Mouse (Mus musculus): ENCODE results near the gene Rnf41. TPM values are rescaled to one million over a fixed set of nuclear protein-coding genes. Genes with fewer than 3 reads are reported as not detected.

Gene Rnf41
- polyA plus RNA-seq, 1 experiment from 2014 or later: 64.5 TPM

DNA sequence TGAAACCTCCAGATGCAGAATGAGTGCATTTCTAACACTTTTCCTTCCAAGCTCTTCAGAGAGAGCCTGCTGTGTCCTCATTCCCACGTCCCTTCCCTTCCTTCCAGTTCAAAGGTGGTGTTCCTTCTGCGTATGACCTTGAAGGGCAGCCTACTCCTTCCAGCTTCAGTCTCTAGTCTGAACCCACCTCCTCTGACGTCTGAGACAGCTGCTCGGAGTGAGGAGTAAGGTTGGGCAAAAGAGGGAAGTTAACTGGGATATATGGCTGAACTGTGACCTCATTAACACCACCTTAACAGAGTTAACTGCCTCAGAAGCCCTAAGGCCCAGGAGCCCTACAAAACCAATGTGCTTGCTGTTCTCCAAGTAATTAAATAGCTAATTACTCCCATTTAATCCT is 40.9 kb upstream of the Rnf41 start:
- Histone ChIP-seq H3K4me2 (ENCODE audit: low read depth, low read length) (no peak overlapping the region), H3K27ac (ENCODE audit: low read depth, low read length) (no peak overlapping the region), H3K36me3 (ENCODE audit: control insufficient read depth, insufficient read depth, low read length) (no peaks in the 10 kb centered on the region), H3K27me3 (ENCODE audit: control insufficient read depth, insufficient read depth, low read length) (no peaks in the 10 kb centered on the region), H3K9me3 (ENCODE audit: control insufficient read depth, low read length) (no peaks in the 10 kb centered on the region), H3K4me3 (ENCODE audit: low read depth, low read length) (no peak overlapping the region), H3K4me1 (ENCODE audit: control insufficient read depth, insufficient read depth, low read length) (peaks cover 12% of the 10 kb centered on the region; the same call in 1 of the 2 replicates), H3K9ac (replicated peaks; ENCODE audit: low read depth, low read length) (no peak overlapping the region)
- 53% methylated on average over 4 of the region's 4 CpGs for WGBS
- no peak for ATAC-seq (ENCODE audit: low read depth)

DNA sequence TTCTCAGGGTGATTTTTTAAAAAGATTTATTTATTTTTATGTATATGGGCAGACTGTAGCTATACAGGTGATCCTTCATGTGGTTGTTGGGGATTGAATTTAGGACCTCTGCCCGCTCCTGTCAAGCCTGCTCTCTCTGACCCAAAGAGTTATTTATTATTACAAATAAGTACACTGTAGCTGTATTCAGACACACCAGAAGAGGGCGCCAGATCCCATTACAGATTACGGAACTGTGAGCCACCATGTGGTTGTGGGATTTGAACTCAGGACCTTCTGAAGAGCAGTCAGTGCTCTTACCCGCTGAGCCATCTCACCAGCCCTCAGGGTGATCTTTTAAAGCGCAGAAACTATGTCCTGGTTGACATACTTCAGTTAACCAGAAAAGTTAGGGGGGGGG is 39.3 kb upstream of the Rnf41 start:
- H3K9me3 ChIP-seq (ENCODE audit: control insufficient read depth, low read length): no peaks in the 10 kb centered on the region
- H3K9ac ChIP-seq (replicated peaks; ENCODE audit: low read depth, low read length): no peak overlapping the region
- H3K27me3 ChIP-seq (ENCODE audit: control insufficient read depth, insufficient read depth, low read length): no peaks in the 10 kb centered on the region; the same call in 1 of the 2 replicates
- H3K4me3 ChIP-seq (ENCODE audit: low read depth, low read length): no peak overlapping the region
- H3K4me2 ChIP-seq (ENCODE audit: low read depth, low read length): no peak overlapping the region
- H3K36me3 ChIP-seq (ENCODE audit: control insufficient read depth, insufficient read depth, low read length): no peaks in the 10 kb centered on the region
- H3K27ac ChIP-seq (ENCODE audit: low read depth, low read length): no peak overlapping the region
- no peak for ATAC-seq (ENCODE audit: low read depth)
- peaks cover 15% of the 10 kb centered on the region; the same call in 1 of the 2 replicates for H3K4me1 ChIP-seq (ENCODE audit: control insufficient read depth, insufficient read depth, low read length)
- WGBS: 79% methylated on average over 5 of the region's 5 CpGs

DNA sequence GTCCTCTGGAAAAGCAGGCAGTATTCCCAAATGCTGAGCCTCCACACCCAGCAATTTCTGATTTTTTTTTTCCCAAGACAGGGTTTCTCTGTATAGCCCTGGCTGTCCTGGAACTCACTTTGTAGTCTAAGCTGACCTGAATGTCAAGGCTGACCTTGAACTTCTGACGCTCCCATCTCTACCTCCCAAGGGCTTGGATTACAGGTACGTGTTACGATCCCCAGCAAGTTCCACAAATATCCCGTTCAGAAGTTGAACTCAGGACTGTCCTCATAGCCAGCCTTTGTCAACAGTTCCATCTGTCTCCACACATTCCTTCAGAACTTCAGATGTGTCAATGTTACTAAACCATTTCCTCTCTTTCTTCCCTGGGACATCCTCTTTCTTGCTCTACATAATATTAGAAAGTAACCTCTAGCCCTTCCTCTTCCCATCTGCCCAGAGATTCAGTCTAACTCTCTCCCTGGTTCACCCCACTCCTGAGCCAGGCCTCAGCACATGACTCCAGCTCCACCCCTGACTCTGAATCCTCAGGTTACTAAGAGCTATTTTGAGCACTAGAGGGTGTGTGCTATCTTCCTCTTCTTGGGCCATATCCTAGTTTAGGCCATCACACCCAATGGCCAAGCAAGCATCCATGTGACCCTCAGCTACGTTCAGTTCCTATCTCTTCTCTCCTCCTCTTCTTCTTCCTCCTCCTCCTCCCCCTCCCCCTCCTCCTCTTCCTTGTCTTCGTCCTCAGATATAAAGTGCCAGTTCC is 38.3 kb upstream of the Rnf41 start:
- Histone ChIP-seq H3K9ac (replicated peaks; ENCODE audit: low read depth, low read length) (no peak overlapping the region), H3K27me3 (ENCODE audit: control insufficient read depth, insufficient read depth, low read length) (no peaks in the 10 kb centered on the region; the same call in 1 of the 2 replicates), H3K36me3 (ENCODE audit: control insufficient read depth, insufficient read depth, low read length) (no peaks in the 10 kb centered on the region), H3K4me2 (ENCODE audit: low read depth, low read length) (no peak overlapping the region), H3K9me3 (ENCODE audit: control insufficient read depth, low read length) (no peaks in the 10 kb centered on the region), H3K4me1 (ENCODE audit: control insufficient read depth, insufficient read depth, low read length) (peaks cover 9% of the 10 kb centered on the region), H3K27ac (ENCODE audit: low read depth, low read length) (no peak overlapping the region), H3K4me3 (ENCODE audit: low read depth, low read length) (no peak overlapping the region)
- no peak for ATAC-seq (ENCODE audit: low read depth)
- WGBS: 84% methylated on average over 6 of the region's 6 CpGs

DNA sequence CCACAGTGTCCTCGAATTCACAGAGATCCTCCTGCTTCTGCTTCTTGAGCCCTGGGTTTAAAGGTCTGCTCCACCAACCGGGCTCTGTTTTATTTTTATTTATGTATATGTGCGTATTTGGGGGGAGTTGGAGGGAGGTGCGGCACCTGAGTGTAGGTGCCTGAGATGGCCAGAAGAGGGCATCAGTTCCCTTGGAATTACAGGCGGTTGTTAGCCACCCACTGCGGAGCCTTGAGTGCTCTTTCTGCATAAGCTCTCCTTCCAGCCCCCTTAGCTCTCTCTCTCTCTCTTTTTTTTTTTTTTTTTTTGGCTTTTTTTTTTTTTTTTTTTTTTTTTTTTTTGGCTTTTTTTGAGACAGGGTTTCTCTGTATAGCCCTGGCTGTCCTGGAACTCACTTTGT is 37.1 kb upstream of the Rnf41 start:
- Histone ChIP-seq H3K36me3 (ENCODE audit: control insufficient read depth, insufficient read depth, low read length) (peaks cover 6% of the 10 kb centered on the region; the same call in 1 of the 2 replicates), H3K27me3 (ENCODE audit: control insufficient read depth, insufficient read depth, low read length) (no peaks in the 10 kb centered on the region; the same call in 1 of the 2 replicates), H3K27ac (ENCODE audit: low read depth, low read length) (no peak overlapping the region), H3K4me2 (ENCODE audit: low read depth, low read length) (no peak overlapping the region), H3K4me3 (ENCODE audit: low read depth, low read length) (no peak overlapping the region), H3K9ac (replicated peaks; ENCODE audit: low read depth, low read length) (no peak overlapping the region), H3K9me3 (ENCODE audit: control insufficient read depth, low read length) (no peaks in the 10 kb centered on the region), H3K4me1 (ENCODE audit: control insufficient read depth, insufficient read depth, low read length) (peaks cover 19% of the 10 kb centered on the region)
- ATAC-seq (ENCODE audit: low read depth): no peak
- 78% methylated on average over 6 of the region's 6 CpGs for WGBS

DNA sequence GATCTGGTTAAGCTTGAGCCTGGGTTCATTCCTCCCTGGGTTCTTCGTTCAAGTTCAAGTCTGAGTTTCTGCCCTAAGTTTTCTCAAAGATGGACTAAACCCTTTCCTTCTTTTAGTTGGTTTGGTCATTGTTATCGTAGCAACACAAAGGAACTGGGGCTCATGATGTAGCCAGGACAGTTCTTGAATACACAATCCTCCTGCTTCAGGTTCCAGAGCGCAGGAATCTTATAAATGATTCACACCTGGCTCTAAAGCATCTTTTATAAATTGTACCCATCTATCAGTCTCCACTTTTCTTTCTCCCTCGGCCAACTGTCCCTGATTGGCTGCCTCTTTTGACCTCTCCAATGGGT is 35.4 kb upstream of the Rnf41 start:
- H3K27me3 ChIP-seq (ENCODE audit: control insufficient read depth, insufficient read depth, low read length): no peaks in the 10 kb centered on the region; the same call in 1 of the 2 replicates
- peak overlapping the region; percentile 94 for H3K4me3 ChIP-seq (ENCODE audit: low read depth, low read length)
- peaks cover 19% of the 10 kb centered on the region for H3K4me1 ChIP-seq (ENCODE audit: control insufficient read depth, insufficient read depth, low read length)
- H3K36me3 ChIP-seq (ENCODE audit: control insufficient read depth, insufficient read depth, low read length): peaks cover 21% of the 10 kb centered on the region; the same call in 1 of the 2 replicates
- no peaks in the 10 kb centered on the region for H3K9me3 ChIP-seq (ENCODE audit: control insufficient read depth, low read length)
- H3K4me2 ChIP-seq (ENCODE audit: low read depth, low read length): peak overlapping the region; percentile 77
- ATAC-seq (ENCODE audit: low read depth): no peak
- 40% methylated on average over 4 of the region's 4 CpGs for WGBS
- H3K9ac ChIP-seq (replicated peaks; ENCODE audit: low read depth, low read length): peak overlapping the region; percentile 98; the same call in 1 of the 2 replicates
- H3K27ac ChIP-seq (ENCODE audit: low read depth, low read length): peak overlapping the region; percentile 94

DNA sequence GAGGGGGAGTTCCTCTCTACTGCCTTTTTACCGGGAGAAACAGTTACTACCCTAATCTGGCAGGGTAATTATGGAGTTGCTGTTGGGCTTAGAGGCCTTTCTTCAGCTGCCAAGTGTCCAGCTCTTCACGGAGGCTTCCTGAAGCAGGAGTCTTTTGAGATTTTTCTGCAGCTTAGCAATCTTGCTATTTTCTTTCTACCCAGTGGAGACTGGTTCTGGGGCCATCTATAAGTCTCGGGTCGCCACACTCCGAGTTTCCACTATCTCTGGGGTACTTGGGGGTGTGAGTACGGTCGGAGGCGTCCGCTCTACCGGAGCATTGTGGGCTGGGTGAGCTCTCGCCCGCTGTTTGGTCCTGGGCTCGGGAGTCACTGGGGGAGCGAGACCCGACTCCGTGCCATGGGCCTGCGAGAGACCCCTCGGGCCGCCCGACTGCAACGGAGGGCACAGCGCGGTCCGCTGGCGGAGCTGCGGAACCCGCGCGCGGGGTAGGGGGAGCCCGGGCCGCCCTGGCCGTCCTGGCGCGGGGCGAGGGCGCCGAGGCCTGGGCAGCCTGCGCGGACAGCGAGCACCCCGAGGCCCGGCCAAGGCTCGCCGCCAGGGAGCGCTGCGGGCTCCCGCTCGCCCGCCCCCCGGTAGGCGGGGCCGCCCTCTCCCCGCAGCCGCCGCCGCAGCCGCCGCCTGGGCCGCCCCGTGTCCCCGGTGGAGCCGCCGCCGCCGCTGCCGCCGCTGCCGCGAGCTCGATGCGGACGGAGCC is 34.8 kb upstream of the Rnf41 start, which contains the start of gene Ankrd52:
Ankrd52 (plus strand) TSS at position 661 of the 757 bp plus-strand sequence.
- Histone ChIP-seq H3K4me1 (ENCODE audit: control insufficient read depth, insufficient read depth, low read length) (peaks cover 19% of the 10 kb centered on the region), H3K36me3 (ENCODE audit: control insufficient read depth, insufficient read depth, low read length) (peaks cover 25% of the 10 kb centered on the region), H3K27ac (ENCODE audit: low read depth, low read length) (peak within 1 kb of the TSS; percentile 94), H3K27me3 (ENCODE audit: control insufficient read depth, insufficient read depth, low read length) (no peaks in the 10 kb centered on the region; the same call in 1 of the 2 replicates), H3K4me2 (ENCODE audit: low read depth, low read length) (peak within 1 kb of the TSS; percentile 77), H3K9me3 (ENCODE audit: control insufficient read depth, low read length) (no peaks in the 10 kb centered on the region), H3K4me3 (ENCODE audit: low read depth, low read length) (peak within 1 kb of the TSS; percentile 94), H3K9ac (replicated peaks; ENCODE audit: low read depth, low read length) (peak within 1 kb of the TSS; percentile 98)
- 0% methylated on average over 44 of the region's 73 CpGs for WGBS
- ATAC-seq (ENCODE audit: low read depth): peak; percentile 90

DNA sequence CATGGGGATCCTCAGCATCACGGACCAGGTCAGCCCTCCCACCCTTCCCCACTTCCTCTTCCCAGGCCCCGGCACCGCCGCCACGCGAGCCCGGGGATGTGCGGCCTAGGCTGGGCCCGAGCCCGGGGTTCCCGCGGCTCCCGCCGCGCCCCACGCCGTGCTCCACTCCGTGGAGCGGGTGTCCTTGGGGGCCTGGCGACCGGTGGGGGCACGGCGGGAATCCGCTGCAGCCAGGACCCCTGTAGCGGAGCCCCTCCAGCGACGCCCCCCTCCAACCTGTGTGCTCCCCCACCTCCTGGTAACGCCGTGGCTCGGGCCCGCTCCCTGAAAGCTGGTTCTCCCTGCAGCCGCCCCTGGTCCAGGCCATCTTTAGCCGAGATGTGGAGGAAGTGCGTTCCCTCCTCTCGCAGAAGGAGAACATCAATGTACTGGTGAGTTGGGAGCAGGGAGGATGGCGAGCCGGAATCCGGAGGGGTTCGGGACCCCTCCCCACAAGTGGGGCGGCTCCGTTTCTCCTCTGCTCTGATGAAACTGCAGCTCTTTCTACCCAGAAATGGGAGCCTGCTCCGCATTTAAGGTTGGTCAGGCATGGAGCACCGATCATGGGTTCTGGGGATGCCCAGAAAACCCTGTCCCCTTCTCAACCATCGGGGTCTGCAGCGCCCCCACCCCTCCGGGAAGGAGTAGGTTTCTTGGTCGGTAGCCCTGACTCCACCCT is 34.1 kb upstream of the Rnf41 start:
- peak overlapping the region; percentile 77 for H3K4me2 ChIP-seq (ENCODE audit: low read depth, low read length)
- under 1% methylated on average over 46 of the region's 47 CpGs for WGBS
- H3K9me3 ChIP-seq (ENCODE audit: control insufficient read depth, low read length): no peaks in the 10 kb centered on the region
- ATAC-seq (ENCODE audit: low read depth): peak; percentile 75
- peak overlapping the region; percentile 94 for H3K4me3 ChIP-seq (ENCODE audit: low read depth, low read length)
- peak overlapping the region; percentile 98 for H3K9ac ChIP-seq (replicated peaks; ENCODE audit: low read depth, low read length)
- peak overlapping the region; percentile 94 for H3K27ac ChIP-seq (ENCODE audit: low read depth, low read length)
- peaks cover 32% of the 10 kb centered on the region for H3K36me3 ChIP-seq (ENCODE audit: control insufficient read depth, insufficient read depth, low read length)
- H3K27me3 ChIP-seq (ENCODE audit: control insufficient read depth, insufficient read depth, low read length): no peaks in the 10 kb centered on the region; the same call in 1 of the 2 replicates
- peaks cover 19% of the 10 kb centered on the region for H3K4me1 ChIP-seq (ENCODE audit: control insufficient read depth, insufficient read depth, low read length)

DNA sequence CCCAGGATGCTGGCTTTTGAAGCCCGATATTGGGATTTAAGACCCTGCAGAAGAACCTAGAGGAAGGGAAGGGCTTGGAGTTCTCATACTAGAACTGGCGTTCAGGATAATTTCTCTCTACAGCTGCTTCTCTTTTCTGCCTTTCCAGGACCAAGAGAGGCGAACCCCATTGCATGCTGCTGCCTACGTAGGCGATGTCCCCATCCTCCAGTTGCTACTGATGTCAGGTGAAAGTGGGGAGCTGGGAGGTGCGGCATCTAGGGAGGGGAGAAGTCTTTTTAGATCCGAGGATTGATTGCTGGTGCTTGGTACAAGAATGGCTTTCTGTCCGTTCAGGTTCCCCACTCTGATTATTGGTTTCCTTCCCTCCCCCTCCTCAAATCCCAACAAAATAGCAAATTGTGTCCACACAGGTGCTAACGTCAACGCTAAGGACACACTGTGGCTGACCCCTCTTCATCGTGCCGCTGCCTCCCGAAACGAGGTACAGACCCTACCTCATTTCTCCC is 33.5 kb upstream of the Rnf41 start:
- 0 out of 2 replicates have a peak, but pooled peaks have one; percentile 0 for ATAC-seq (ENCODE audit: low read depth)
- 53% methylated on average over 14 of the region's 14 CpGs for WGBS
- H3K9ac ChIP-seq (replicated peaks; ENCODE audit: low read depth, low read length): peak overlapping the region; percentile 98
- H3K9me3 ChIP-seq (ENCODE audit: control insufficient read depth, low read length): no peaks in the 10 kb centered on the region
- peak overlapping the region; percentile 77 for H3K4me2 ChIP-seq (ENCODE audit: low read depth, low read length)
- peak overlapping the region; percentile 94 for H3K27ac ChIP-seq (ENCODE audit: low read depth, low read length)
- peaks cover 19% of the 10 kb centered on the region for H3K4me1 ChIP-seq (ENCODE audit: control insufficient read depth, insufficient read depth, low read length)
- H3K27me3 ChIP-seq (ENCODE audit: control insufficient read depth, insufficient read depth, low read length): no peaks in the 10 kb centered on the region; the same call in 1 of the 2 replicates
- peaks cover 38% of the 10 kb centered on the region for H3K36me3 ChIP-seq (ENCODE audit: control insufficient read depth, insufficient read depth, low read length)
- H3K4me3 ChIP-seq (ENCODE audit: low read depth, low read length): peak overlapping the region; percentile 94

Measured in neural tube, embryonic 14.5 days (tissue).